Mouse (Mus musculus): ENCODE results near the gene Shc1. TPM values are rescaled to one million over a fixed set of nuclear protein-coding genes. Genes with fewer than 3 reads are reported as not detected.

The Shc1 gene
- polyA plus RNA-seq, 1 experiment from 2014 or later, result 24.7 TPM

GRCm38 (mm10) chr3:89449541-89449940, 31.3 kb downstream of the Shc1 start:
- TF ChIP-seq CTCF (IDR thresholded peaks at IDR 0.05; ENCODE audit: low read depth), result peak; percentile 83
- TF ChIP-seq EP300 (IDR thresholded peaks at IDR 0.05; ENCODE audit: low read depth), result no peak
- Histone ChIP-seq H3K4me1 (ENCODE audit: insufficient read depth) (peaks cover 8% of the 10 kb centered on the region; the same call in 1 of the 2 replicates), H3K9me3 (ENCODE audit: low read length) (no peaks in the 10 kb centered on the region), H3K4me3 (ENCODE audit: low read depth, low read length) (no peak overlapping the region), H3K4me2 (ENCODE audit: low read depth, low read length) (peak overlapping the region; percentile 57), H3K27ac (ENCODE audit: low read depth) (no peak overlapping the region), H3K27me3 (ENCODE audit: insufficient read depth, low read length) (no peaks in the 10 kb centered on the region), H3K9ac (replicated peaks) (no peak overlapping the region), H3K36me3 (replicated peaks; ENCODE audit: insufficient read depth, low read length) (peaks cover 30% of the 10 kb centered on the region)
- 27% methylated on average over 7 of the region's 7 CpGs for WGBS (ENCODE audit: insufficient replicate concordance)
- peak; percentile 83 for ATAC-seq
- peak; percentile 87 for DNase-seq

GRCm38 (mm10) chr3:89451916-89452315, 33.7 kb downstream of the Shc1 start:
- no peak overlapping the region for H3K9ac ChIP-seq (replicated peaks)
- no peak for TF ChIP-seq CTCF (IDR thresholded peaks at IDR 0.05; ENCODE audit: low read depth)
- TF ChIP-seq EP300 (IDR thresholded peaks at IDR 0.05; ENCODE audit: low read depth), result no peak
- no peak overlapping the region for H3K4me2 ChIP-seq (ENCODE audit: low read depth, low read length)
- no peak overlapping the region for H3K27ac ChIP-seq (ENCODE audit: low read depth)
- H3K27me3 ChIP-seq (ENCODE audit: insufficient read depth, low read length), result no peaks in the 10 kb centered on the region
- no peaks in the 10 kb centered on the region for H3K9me3 ChIP-seq (ENCODE audit: low read length)
- peaks cover 10% of the 10 kb centered on the region for H3K36me3 ChIP-seq (replicated peaks; ENCODE audit: insufficient read depth, low read length)
- peaks cover 11% of the 10 kb centered on the region for H3K4me1 ChIP-seq (ENCODE audit: insufficient read depth)
- no peak for DNase-seq
- no peak for ATAC-seq
- no peak overlapping the region for H3K4me3 ChIP-seq (ENCODE audit: low read depth, low read length)
- WGBS (ENCODE audit: insufficient replicate concordance), result 85% methylated on average over 1 of the region's 1 CpGs

- no peak within 1 kb of the TSS for H3K4me2 ChIP-seq (ENCODE audit: low read depth, low read length)
- no peak for DNase-seq
- no peak within 1 kb of the TSS for H3K4me3 ChIP-seq (ENCODE audit: low read depth, low read length)
- H3K27ac ChIP-seq (ENCODE audit: low read depth), result no peak within 1 kb of the TSS
- no peaks in the 10 kb centered on the region for H3K36me3 ChIP-seq (replicated peaks; ENCODE audit: insufficient read depth, low read length)
- no peak for ATAC-seq
- 58% methylated on average over 10 of the region's 10 CpGs for WGBS (ENCODE audit: insufficient replicate concordance)
- no peaks in the 10 kb centered on the region for H3K27me3 ChIP-seq (ENCODE audit: insufficient read depth, low read length)
- peaks cover 11% of the 10 kb centered on the region for H3K4me1 ChIP-seq (ENCODE audit: insufficient read depth)
- no peaks in the 10 kb centered on the region for H3K9me3 ChIP-seq (ENCODE audit: low read length)
- H3K9ac ChIP-seq (replicated peaks), result no peak within 1 kb of the TSS
- TF ChIP-seq EP300 (IDR thresholded peaks at IDR 0.05; ENCODE audit: low read depth) (no peak), CTCF (IDR thresholded peaks at IDR 0.05; ENCODE audit: low read depth) (no peak)
These were observed 36.3 kb downstream of the Shc1 start, which contains the start of gene Pmvk for GRCm38 (mm10) chr3:89454401-89455177. TSS of gene Pmvk (plus strand) at chr3:89454541.

GRCm38 (mm10) chr3:89455786-89456285, 37.6 kb downstream of the Shc1 start:
- H3K36me3 ChIP-seq (replicated peaks; ENCODE audit: insufficient read depth, low read length), result no peaks in the 10 kb centered on the region
- TF ChIP-seq CTCF (IDR thresholded peaks at IDR 0.05; ENCODE audit: low read depth), result no peak
- no peak for TF ChIP-seq EP300 (IDR thresholded peaks at IDR 0.05; ENCODE audit: low read depth)
- no peak overlapping the region for H3K9ac ChIP-seq (replicated peaks)
- no peaks in the 10 kb centered on the region for H3K27me3 ChIP-seq (ENCODE audit: insufficient read depth, low read length)
- no peak for DNase-seq
- no peak overlapping the region for H3K4me3 ChIP-seq (ENCODE audit: low read depth, low read length)
- H3K9me3 ChIP-seq (ENCODE audit: low read length), result no peaks in the 10 kb centered on the region
- no peak overlapping the region for H3K27ac ChIP-seq (ENCODE audit: low read depth)
- H3K4me1 ChIP-seq (ENCODE audit: insufficient read depth), result peaks cover 20% of the 10 kb centered on the region
- 80% methylated on average over 1 of the region's 1 CpGs for WGBS (ENCODE audit: insufficient replicate concordance)
- no peak for ATAC-seq
- no peak overlapping the region for H3K4me2 ChIP-seq (ENCODE audit: low read depth, low read length)

GRCm38 (mm10) chr3:89456726-89457665, 38.8 kb downstream of the Shc1 start:
- Histone ChIP-seq H3K4me2 (ENCODE audit: low read depth, low read length) (peak overlapping the region; percentile 31; the same call in 1 of the 2 replicates), H3K27ac (ENCODE audit: low read depth) (no peak overlapping the region), H3K4me1 (ENCODE audit: insufficient read depth) (peaks cover 20% of the 10 kb centered on the region), H3K27me3 (ENCODE audit: insufficient read depth, low read length) (no peaks in the 10 kb centered on the region), H3K9me3 (ENCODE audit: low read length) (no peaks in the 10 kb centered on the region), H3K4me3 (ENCODE audit: low read depth, low read length) (no peak overlapping the region), H3K36me3 (replicated peaks; ENCODE audit: insufficient read depth, low read length) (no peaks in the 10 kb centered on the region), H3K9ac (replicated peaks) (no peak overlapping the region)
- ATAC-seq (no peak; the same call in 1 of the 2 replicates), DNase-seq (peak; percentile 89)
- 41% methylated on average over 10 of the region's 10 CpGs for WGBS (ENCODE audit: insufficient replicate concordance)
- TF ChIP-seq CTCF (IDR thresholded peaks at IDR 0.05; ENCODE audit: low read depth), result peak; percentile 91
- no peak for TF ChIP-seq EP300 (IDR thresholded peaks at IDR 0.05; ENCODE audit: low read depth)
